Mouse (Mus musculus) small intestine, adult 10 weeks (tissue): ENCODE measurements around the gene Rpp25. TPM values are rescaled to one million over a fixed set of nuclear protein-coding genes. Genes with fewer than 3 reads are reported as not detected.

Source experiments
- polyA plus RNA-seq: library from polyadenylated mRNA; stranded (reverse); fragments of 350-450 nt; fragmentation: Illumina TruSeq; extraction: RNeasy Lipid Tissue Mini Kit (QIAGEN cat#74804); gene quantifications from one replicate; pipeline ENCODE4 v1.2.3, GENCODE M21; 2014; ENCODE audit warnings: low replicate concordance

Gene Rpp25
- not detected for polyA plus RNA-seq

DNA sequence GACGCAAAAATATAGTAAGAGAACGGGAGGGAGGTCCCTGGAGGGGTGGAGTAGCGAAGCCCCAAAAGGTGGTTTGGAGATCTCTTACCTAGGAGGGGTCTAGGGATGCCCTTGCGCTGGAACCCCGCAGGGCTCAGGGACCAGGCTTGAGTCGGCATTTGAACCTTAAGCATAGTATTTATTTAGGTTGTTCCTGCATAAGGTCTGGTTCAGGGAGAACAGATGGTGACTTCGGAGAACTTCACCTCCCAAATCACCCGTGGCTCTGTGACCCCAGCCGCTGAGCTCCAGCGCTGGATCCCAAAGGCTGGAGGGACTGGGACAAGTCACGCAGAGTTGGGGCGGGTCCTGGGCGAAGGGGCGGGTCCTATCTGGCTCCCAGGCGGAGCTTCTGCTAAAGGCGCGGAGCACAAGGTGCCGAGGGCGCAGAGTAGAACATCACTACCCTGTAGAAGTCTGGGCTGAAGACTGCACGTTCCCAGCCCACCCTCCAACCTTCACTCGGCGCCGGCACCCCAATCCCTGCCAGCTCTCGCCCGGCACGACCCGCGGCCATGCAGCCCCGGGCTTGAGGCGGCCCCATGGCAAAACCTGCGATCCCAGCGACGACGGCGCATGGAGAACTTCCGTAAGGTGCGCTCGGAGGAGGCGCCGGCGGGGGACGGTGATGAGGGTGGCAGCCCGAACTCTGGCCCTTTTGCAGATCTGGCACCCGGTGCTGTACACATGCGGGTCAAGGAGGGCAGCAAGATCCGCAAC lies at the start of gene Rpp25:
Gene Rpp25 (plus strand): TSS at position 405 of the 759 bp plus-strand sequence.

GRCm38 (mm10) chr9:57467896-57468549 lies 35.8 kb upstream of the Rpp25 start, which contains the start of gene Scamp5:
Gene Scamp5, minus strand, starts transcription at chr9:57468060.

GRCm38 (mm10) chr9:57521056-57521911 lies 17.5 kb downstream of the Rpp25 start, which contains the start of gene Cox5a:
Gene Cox5a, plus strand, starts transcription at chr9:57521274.

DNA sequence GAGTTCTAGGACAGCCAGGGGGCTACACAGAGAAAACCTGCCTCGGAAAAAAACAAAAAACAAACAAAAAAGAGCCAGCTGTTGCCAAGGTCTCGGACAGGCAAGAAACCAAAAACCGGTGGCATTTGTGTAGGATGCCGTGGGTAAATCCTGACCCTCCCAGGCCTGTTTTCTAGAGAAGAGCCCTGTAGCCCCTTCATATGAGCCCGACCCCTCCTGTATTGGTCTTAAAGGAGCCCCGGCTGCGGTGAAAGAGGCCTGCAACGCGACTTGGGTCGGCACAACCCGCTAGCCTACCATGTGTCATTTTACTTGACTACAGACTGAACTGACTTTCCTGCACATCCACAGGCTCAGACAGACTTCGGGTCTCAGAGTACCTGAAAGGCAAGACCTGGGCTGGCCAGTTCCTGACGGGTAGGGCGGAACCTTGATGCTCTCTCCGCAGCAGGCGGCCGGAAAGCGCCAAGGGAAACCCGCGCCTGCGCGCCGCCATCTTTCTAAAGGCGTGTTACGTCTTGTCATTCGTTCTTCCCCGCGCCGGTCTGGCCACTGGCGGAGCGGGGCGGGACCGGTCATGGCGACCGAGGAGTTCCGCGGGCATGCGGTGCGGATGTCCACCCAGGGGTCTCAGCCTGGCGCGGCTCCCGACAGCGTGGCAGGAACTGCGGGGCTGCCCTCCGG lies 33.4 kb downstream of the Rpp25 start, which contains the start of gene Fam219b:
Gene Fam219b (plus strand): TSS at position 485 of the 684 bp plus-strand sequence.

GRCm38 (mm10) chr9:57552139-57552887 lies 48.5 kb downstream of the Rpp25 start, which contains the start of gene Mpi:
Gene Mpi, minus strand, starts transcription at chr9:57552763.

Other genes with a start within 250 kb of the Rpp25 start
- 0.33 TPM for gene 1700017B05Rik, start 241.4 kb upstream of the Rpp25 start, polyA plus RNA-seq
- 5.2 TPM for gene Ppcdc, start 63.9 kb upstream of the Rpp25 start, polyA plus RNA-seq
- gene Scamp5, start 36.0 kb upstream of the Rpp25 start, polyA plus RNA-seq, result 31.5 TPM
- gene Cox5a, start 17.2 kb downstream of the Rpp25 start, polyA plus RNA-seq, result 976 TPM
- gene Fam219b, start 33.5 kb downstream of the Rpp25 start, polyA plus RNA-seq, result 1.4 TPM
- 15.0 TPM for gene Mpi, start 48.7 kb downstream of the Rpp25 start, polyA plus RNA-seq
- gene Scamp2, start 56.9 kb downstream of the Rpp25 start, polyA plus RNA-seq, result 22.5 TPM
- gene Ulk3, start 85.4 kb downstream of the Rpp25 start, polyA plus RNA-seq, result 8.7 TPM
- not detected for gene Cplx3, start 102.3 kb downstream of the Rpp25 start, polyA plus RNA-seq
- gene Lman1l, start 116.7 kb downstream of the Rpp25 start, polyA plus RNA-seq, result not detected
- gene Csk, start 149.6 kb downstream of the Rpp25 start, polyA plus RNA-seq, result 3.2 TPM
- not detected for gene Cyp1a2, start 179.7 kb downstream of the Rpp25 start, polyA plus RNA-seq
- 25.2 TPM for gene Cyp1a1, start 183.9 kb downstream of the Rpp25 start, polyA plus RNA-seq
- gene Edc3, start 204.5 kb downstream of the Rpp25 start, polyA plus RNA-seq, result 3.2 TPM